Mouse (Mus musculus): ENCODE data around the gene Igsf9b. TPM values are rescaled to one million over a fixed set of nuclear protein-coding genes. Genes with fewer than 3 reads are reported as not detected.

Gene Igsf9b
- polyA plus RNA-seq, 1 experiment from 2014 or later: 0.08 TPM

- Histone ChIP-seq H3K4me3 (ENCODE audit: low read depth, low read length) (no peak overlapping the region), H3K9me3 (replicated peaks; ENCODE audit: control insufficient read depth, low read length) (no peaks in the 10 kb centered on the region), H3K9ac (ENCODE audit: low read depth, low read length) (no peak overlapping the region), H3K4me2 (ENCODE audit: low read depth, low read length) (no peak overlapping the region), H3K36me3 (ENCODE audit: control insufficient read depth, insufficient read depth) (no peaks in the 10 kb centered on the region), H3K27ac (ENCODE audit: low read length) (no peak overlapping the region), H3K27me3 (ENCODE audit: control insufficient read depth, insufficient read depth, low read depth, low read length) (no peaks in the 10 kb centered on the region), H3K4me1 (ENCODE audit: control insufficient read depth, low read depth, low read length) (no peaks in the 10 kb centered on the region)
- no peak for ATAC-seq (ENCODE audit: low read depth)
- 59% methylated on average over 2 of the region's 2 CpGs for WGBS (ENCODE audit: insufficient replicate concordance)
Measured at GRCm38 (mm10) chr9:27269904-27270303, 29.1 kb upstream of the Igsf9b start.

- H3K4me1 ChIP-seq (ENCODE audit: control insufficient read depth, low read depth, low read length): no peaks in the 10 kb centered on the region
- H3K4me2 ChIP-seq (ENCODE audit: low read depth, low read length): no peak overlapping the region
- no peak overlapping the region for H3K27ac ChIP-seq (ENCODE audit: low read length)
- no peak overlapping the region for H3K9ac ChIP-seq (ENCODE audit: low read depth, low read length)
- H3K27me3 ChIP-seq (ENCODE audit: control insufficient read depth, insufficient read depth, low read depth, low read length): no peaks in the 10 kb centered on the region
- H3K4me3 ChIP-seq (ENCODE audit: low read depth, low read length): no peak overlapping the region
- ATAC-seq (ENCODE audit: low read depth): no peak
- 62% methylated on average over 2 of the region's 2 CpGs for WGBS (ENCODE audit: insufficient replicate concordance)
- no peaks in the 10 kb centered on the region for H3K36me3 ChIP-seq (ENCODE audit: control insufficient read depth, insufficient read depth)
- no peaks in the 10 kb centered on the region for H3K9me3 ChIP-seq (replicated peaks; ENCODE audit: control insufficient read depth, low read length)
Measured at GRCm38 (mm10) chr9:27271899-27272298, 27.1 kb upstream of the Igsf9b start.

DNA sequence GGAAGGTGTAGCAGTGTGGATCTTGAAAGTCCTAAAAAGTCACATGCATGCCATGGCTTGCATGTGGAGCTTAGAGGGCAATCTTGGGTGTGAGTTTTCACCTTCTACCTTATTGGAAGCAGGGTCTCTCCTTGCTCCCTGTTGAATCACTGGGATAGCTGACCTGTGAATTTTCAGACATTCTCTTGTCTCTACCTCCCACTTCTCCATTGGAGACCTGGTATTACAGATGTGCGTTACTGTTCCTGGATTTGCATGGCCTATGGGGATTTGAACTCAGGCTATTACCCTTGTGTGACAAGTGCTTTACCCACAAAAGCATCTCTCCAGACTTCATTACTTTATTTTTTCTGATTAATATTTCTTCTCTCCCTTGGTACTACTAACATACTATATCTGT, 26.1 kb upstream of the Igsf9b start:
- Histone ChIP-seq H3K4me2 (ENCODE audit: low read depth, low read length) (no peak overlapping the region), H3K27ac (ENCODE audit: low read length) (no peak overlapping the region), H3K9me3 (replicated peaks; ENCODE audit: control insufficient read depth, low read length) (no peaks in the 10 kb centered on the region), H3K36me3 (ENCODE audit: control insufficient read depth, insufficient read depth) (no peaks in the 10 kb centered on the region), H3K4me3 (ENCODE audit: low read depth, low read length) (no peak overlapping the region), H3K27me3 (ENCODE audit: control insufficient read depth, insufficient read depth, low read depth, low read length) (no peaks in the 10 kb centered on the region), H3K4me1 (ENCODE audit: control insufficient read depth, low read depth, low read length) (no peaks in the 10 kb centered on the region), H3K9ac (ENCODE audit: low read depth, low read length) (no peak overlapping the region)
- ATAC-seq (ENCODE audit: low read depth): no peak
- 80% methylated on average over 1 of the region's 1 CpGs for WGBS (ENCODE audit: insufficient replicate concordance)

GRCm38 (mm10) chr9:27276282-27276839, 22.6 kb upstream of the Igsf9b start:
- Histone ChIP-seq H3K4me2 (ENCODE audit: low read depth, low read length) (no peak overlapping the region), H3K4me1 (ENCODE audit: control insufficient read depth, low read depth, low read length) (no peaks in the 10 kb centered on the region), H3K27ac (ENCODE audit: low read length) (no peak overlapping the region), H3K9me3 (replicated peaks; ENCODE audit: control insufficient read depth, low read length) (no peaks in the 10 kb centered on the region), H3K36me3 (ENCODE audit: control insufficient read depth, insufficient read depth) (no peaks in the 10 kb centered on the region), H3K27me3 (ENCODE audit: control insufficient read depth, insufficient read depth, low read depth, low read length) (no peaks in the 10 kb centered on the region), H3K4me3 (ENCODE audit: low read depth, low read length) (no peak overlapping the region), H3K9ac (ENCODE audit: low read depth, low read length) (no peak overlapping the region)
- WGBS (ENCODE audit: insufficient replicate concordance): 58% methylated on average over 8 of the region's 8 CpGs
- no peak for ATAC-seq (ENCODE audit: low read depth)

- Histone ChIP-seq H3K27me3 (ENCODE audit: control insufficient read depth, insufficient read depth, low read depth, low read length) (no peaks in the 10 kb centered on the region), H3K9ac (ENCODE audit: low read depth, low read length) (no peak overlapping the region), H3K4me1 (ENCODE audit: control insufficient read depth, low read depth, low read length) (no peaks in the 10 kb centered on the region), H3K4me3 (ENCODE audit: low read depth, low read length) (no peak overlapping the region), H3K4me2 (ENCODE audit: low read depth, low read length) (no peak overlapping the region), H3K9me3 (replicated peaks; ENCODE audit: control insufficient read depth, low read length) (no peaks in the 10 kb centered on the region), H3K27ac (ENCODE audit: low read length) (no peak overlapping the region), H3K36me3 (ENCODE audit: control insufficient read depth, insufficient read depth) (no peaks in the 10 kb centered on the region)
- 36% methylated on average over 5 of the region's 5 CpGs for WGBS (ENCODE audit: insufficient replicate concordance)
- no peak for ATAC-seq (ENCODE audit: low read depth)
Measured at GRCm38 (mm10) chr9:27277401-27278087, 21.5 kb upstream of the Igsf9b start.

DNA sequence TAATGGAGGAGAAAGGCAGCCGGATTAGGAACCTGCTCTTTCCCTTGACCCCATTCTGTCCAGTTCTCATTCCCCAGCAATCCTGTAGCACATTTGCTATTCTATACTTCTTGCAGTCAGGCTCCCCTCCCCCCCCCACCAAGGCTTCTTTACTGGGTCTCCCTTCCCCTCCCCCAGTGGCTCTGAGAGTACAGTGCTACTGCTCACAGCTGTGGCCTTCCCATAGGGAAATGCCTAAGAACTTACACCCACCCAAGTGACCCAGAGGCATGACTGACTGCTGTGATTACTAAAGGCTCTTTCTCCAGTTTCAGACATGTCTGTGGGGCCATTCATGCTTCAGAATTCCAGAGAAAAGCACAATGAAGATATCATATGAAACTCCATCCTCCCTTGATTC, 20.0 kb upstream of the Igsf9b start:
- no peak overlapping the region for H3K4me3 ChIP-seq (ENCODE audit: low read depth, low read length)

GRCm38 (mm10) chr9:27280976-27281375, 18.0 kb upstream of the Igsf9b start:
- H3K9ac ChIP-seq (ENCODE audit: low read depth, low read length): no peak overlapping the region
- no peaks in the 10 kb centered on the region for H3K27me3 ChIP-seq (ENCODE audit: control insufficient read depth, insufficient read depth, low read depth, low read length)
- no peak overlapping the region for H3K4me2 ChIP-seq (ENCODE audit: low read depth, low read length)
- no peaks in the 10 kb centered on the region for H3K4me1 ChIP-seq (ENCODE audit: control insufficient read depth, low read depth, low read length)
- no peak overlapping the region for H3K27ac ChIP-seq (ENCODE audit: low read length)
- 55% methylated on average over 4 of the region's 4 CpGs for WGBS (ENCODE audit: insufficient replicate concordance)
- H3K36me3 ChIP-seq (ENCODE audit: control insufficient read depth, insufficient read depth): no peaks in the 10 kb centered on the region
- H3K4me3 ChIP-seq (ENCODE audit: low read depth, low read length): no peak overlapping the region
- no peaks in the 10 kb centered on the region for H3K9me3 ChIP-seq (replicated peaks; ENCODE audit: control insufficient read depth, low read length)
- no peak for ATAC-seq (ENCODE audit: low read depth)

More for the DNA sequence above, 20.0 kb upstream of the Igsf9b start:
- Histone ChIP-seq H3K27ac (ENCODE audit: low read length) (no peak overlapping the region), H3K9me3 (replicated peaks; ENCODE audit: control insufficient read depth, low read length) (no peaks in the 10 kb centered on the region), H3K36me3 (ENCODE audit: control insufficient read depth, insufficient read depth) (no peaks in the 10 kb centered on the region), H3K4me2 (ENCODE audit: low read depth, low read length) (no peak overlapping the region), H3K27me3 (ENCODE audit: control insufficient read depth, insufficient read depth, low read depth, low read length) (no peaks in the 10 kb centered on the region), H3K9ac (ENCODE audit: low read depth, low read length) (no peak overlapping the region), H3K4me1 (ENCODE audit: control insufficient read depth, low read depth, low read length) (no peaks in the 10 kb centered on the region)
- WGBS (ENCODE audit: insufficient replicate concordance): 60% methylated on average over 1 of the region's 1 CpGs
- ATAC-seq (ENCODE audit: low read depth): no peak

DNA sequence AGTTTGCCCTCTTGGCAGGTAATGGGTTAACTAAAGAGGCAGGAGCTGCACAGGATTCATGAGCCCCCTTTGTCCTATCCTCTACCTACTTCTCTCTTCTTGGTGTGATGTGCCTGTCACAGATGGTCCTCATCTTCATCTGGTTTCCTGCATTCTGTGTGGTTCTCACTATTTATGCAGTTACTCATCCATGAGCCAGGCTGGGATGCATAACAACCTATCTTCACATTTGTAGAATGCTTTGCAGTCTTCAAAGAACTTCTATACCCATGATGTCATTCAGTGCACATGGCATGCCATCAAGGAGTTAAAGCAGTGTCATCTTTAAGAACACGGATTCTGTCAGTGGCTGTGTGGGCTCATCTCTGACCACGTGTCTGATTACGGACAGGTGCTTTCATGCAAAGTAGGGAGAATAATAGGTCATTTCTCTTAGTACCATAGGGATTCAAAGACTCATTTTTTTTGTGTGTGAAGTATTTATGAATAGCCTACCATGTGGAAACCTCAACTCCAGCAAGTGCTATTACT, 13.2 kb upstream of the Igsf9b start:
- H3K9ac ChIP-seq (ENCODE audit: low read depth, low read length): no peak overlapping the region
- H3K27ac ChIP-seq (ENCODE audit: low read length): no peak overlapping the region
- no peak overlapping the region for H3K4me2 ChIP-seq (ENCODE audit: low read depth, low read length)
- WGBS (ENCODE audit: insufficient replicate concordance): 53% methylated on average over 3 of the region's 3 CpGs
- H3K27me3 ChIP-seq (ENCODE audit: control insufficient read depth, insufficient read depth, low read depth, low read length): no peaks in the 10 kb centered on the region
- H3K4me1 ChIP-seq (ENCODE audit: control insufficient read depth, low read depth, low read length): no peaks in the 10 kb centered on the region
- no peaks in the 10 kb centered on the region for H3K36me3 ChIP-seq (ENCODE audit: control insufficient read depth, insufficient read depth)
- H3K9me3 ChIP-seq (replicated peaks; ENCODE audit: control insufficient read depth, low read length): no peaks in the 10 kb centered on the region
- ATAC-seq (ENCODE audit: low read depth): no peak
- H3K4me3 ChIP-seq (ENCODE audit: low read depth, low read length): no peak overlapping the region

DNA sequence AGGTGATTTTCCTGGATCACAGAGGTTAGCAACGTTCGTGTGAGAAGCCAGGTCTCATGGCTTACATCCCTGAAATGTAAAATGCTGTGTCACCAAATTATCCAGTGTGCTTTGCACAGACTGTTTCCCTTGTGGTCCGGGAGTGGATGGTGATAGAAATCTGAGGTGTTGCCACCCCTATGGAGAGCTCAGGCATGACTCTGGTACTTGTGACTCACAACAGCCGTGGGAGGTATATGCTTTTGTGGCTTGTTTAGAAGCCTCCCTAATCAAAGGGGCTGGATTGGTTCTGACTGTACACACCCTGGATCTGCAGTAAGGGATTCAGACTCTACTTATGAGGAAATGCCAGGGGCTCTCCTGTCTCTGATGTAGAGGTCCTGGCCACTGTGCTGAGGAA, 12.7 kb upstream of the Igsf9b start:
- Histone ChIP-seq H3K4me2 (ENCODE audit: low read depth, low read length) (no peak overlapping the region), H3K36me3 (ENCODE audit: control insufficient read depth, insufficient read depth) (no peaks in the 10 kb centered on the region), H3K27ac (ENCODE audit: low read length) (no peak overlapping the region), H3K4me1 (ENCODE audit: control insufficient read depth, low read depth, low read length) (no peaks in the 10 kb centered on the region), H3K9ac (ENCODE audit: low read depth, low read length) (no peak overlapping the region), H3K27me3 (ENCODE audit: control insufficient read depth, insufficient read depth, low read depth, low read length) (no peaks in the 10 kb centered on the region), H3K9me3 (replicated peaks; ENCODE audit: control insufficient read depth, low read length) (no peaks in the 10 kb centered on the region), H3K4me3 (ENCODE audit: low read depth, low read length) (no peak overlapping the region)
- no peak for ATAC-seq (ENCODE audit: low read depth)
- WGBS (ENCODE audit: insufficient replicate concordance): 57% methylated on average over 4 of the region's 4 CpGs

Measured in liver, embryonic 16.5 days (tissue).